Mouse (Mus musculus) kidney, adult 11 months (tissue): ENCODE data around the gene Adamts20.

Source experiments
- DNase-seq: peaks from one replicate; pipeline ENCODE4 v3.0.0; 2022

Adamts20 gene

DNA sequence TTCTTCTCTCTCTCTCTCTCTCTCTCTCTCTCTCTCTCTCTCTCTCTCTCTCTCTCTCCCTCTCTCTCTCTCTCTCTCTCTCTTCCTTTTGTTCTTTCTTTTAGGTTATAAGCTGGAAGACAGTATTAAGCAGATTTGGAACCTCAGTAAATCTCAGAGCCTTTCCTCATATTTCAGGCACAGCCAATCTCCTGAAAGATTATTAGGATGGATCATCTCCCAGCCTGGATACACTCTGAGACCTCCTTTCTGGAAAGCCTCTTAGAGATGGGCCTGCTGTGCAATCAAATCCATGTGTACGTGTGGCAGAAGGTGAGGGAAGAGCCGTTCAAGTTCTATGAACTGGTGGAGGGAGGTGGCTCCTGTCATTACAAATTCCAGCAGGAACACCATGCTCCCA, 220.9 kb downstream of the Adamts20 start:
- no peak for DNase-seq

DNA sequence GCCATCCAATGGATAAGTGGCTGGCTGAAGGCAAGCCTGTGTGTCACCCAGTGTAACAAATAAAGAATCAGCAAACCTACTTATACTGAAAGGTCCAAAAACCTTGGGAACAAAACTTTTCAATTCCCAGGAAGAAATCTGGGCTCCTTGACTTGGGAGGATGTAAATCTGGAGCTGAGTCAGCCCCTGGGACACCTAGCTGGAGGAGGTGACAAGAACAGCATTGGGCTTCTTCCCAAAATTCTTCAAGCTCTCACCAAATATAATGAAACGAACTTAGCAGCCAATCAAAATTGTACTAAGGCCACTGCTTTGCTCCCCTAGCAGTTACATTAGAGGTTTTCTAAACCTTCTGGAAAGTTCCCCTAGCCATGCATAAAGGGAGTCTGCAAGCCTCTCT, 223.1 kb downstream of the Adamts20 start:
- no peak for DNase-seq

GRCm38 (mm10) chr15:94239637-94240036, 225.6 kb downstream of the Adamts20 start:
- no peak for DNase-seq

GRCm38 (mm10) chr15:94239127-94239526, 226.1 kb downstream of the Adamts20 start:
- no peak for DNase-seq

GRCm38 (mm10) chr15:94238058-94238876, 227.0 kb downstream of the Adamts20 start:
- no peak for DNase-seq

GRCm38 (mm10) chr15:94236726-94237125, 228.5 kb downstream of the Adamts20 start:
- peak; percentile 23 for DNase-seq

DNA sequence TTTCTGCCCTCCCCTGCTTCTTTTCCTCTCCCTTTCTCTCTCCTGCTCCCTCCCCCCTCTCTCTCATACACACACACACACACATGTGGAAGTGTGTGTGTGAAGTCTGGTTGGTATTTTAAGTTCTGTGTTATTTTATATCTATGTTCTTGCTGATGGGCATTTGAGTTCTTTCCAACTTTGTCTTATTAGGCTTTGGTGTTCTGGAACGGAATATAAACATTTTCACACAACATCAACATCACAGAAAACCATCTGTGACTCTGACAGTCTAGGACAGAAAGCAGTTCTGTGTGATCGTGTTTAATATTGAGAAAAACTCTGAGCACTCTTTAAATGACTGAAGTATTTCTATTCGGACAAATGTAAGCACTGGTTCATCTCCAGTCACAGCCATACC, 229.1 kb downstream of the Adamts20 start:
- no peak for DNase-seq

GRCm38 (mm10) chr15:94235190-94235589, 230.0 kb downstream of the Adamts20 start:
- DNase-seq: no peak

GRCm38 (mm10) chr15:94231246-94231645, 234.0 kb downstream of the Adamts20 start:
- DNase-seq: no peak

DNA sequence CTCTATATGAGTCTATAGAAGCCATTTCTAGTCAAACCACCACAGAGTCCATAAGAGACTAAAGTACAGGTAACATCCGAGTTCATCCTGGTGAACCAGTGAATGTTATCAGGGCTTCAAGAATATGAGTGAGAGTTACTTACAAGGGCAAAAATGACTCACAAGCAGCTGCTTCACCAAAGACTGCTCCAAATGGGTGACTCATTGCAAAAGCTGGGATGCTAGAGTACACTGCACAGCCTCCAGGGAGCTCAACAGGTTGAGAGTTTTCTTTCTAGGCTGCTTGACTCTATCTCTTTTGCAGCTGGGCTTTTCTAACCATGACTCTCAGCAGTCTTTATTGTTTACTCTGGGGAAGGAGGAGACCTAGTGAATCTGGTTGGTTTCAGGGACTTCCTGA, 237.8 kb downstream of the Adamts20 start:
- no peak for DNase-seq

GRCm38 (mm10) chr15:94223101-94223500, 242.1 kb downstream of the Adamts20 start:
- no peak for DNase-seq

- DNase-seq: no peak
Observed at GRCm38 (mm10) chr15:94220686-94221085, 244.5 kb downstream of the Adamts20 start.
